Mouse (Mus musculus): ENCODE results near the gene Cwc22. TPM values are rescaled to one million over a fixed set of nuclear protein-coding genes. Genes with fewer than 3 reads are reported as not detected.
"Not testable (repeated sequence)": the region's sequence is repeated elsewhere in the genome, so short reads cannot be mapped to it uniquely, and the experiment has no call there.

Gene Cwc22
- polyA plus RNA-seq, 1 experiment from 2014 or later: 35.4 TPM

DNA sequence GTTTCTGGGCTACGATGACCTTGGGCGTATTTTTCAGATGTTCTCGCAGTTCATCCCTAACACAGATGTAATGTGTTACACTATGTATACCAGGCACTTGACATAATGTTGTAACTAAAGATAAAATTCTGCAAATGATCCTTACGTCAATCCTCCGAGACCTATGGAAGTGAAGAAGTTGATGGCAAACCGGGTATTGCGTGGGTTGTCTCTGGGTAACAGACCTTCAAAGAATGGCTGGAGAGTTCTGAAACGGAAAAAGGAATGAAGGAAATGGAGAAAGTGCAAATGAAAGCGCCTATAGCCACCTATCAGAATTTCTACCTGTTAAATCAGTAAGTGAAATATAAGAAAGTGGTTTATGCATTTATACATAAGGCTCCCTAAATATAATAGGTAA, 42.2 kb downstream of the Cwc22 start:
- WGBS: 98% methylated on average over 9 of the region's 9 CpGs
- no peak overlapping the region for H3K9ac ChIP-seq (replicated peaks)
- H3K4me1 ChIP-seq: no peaks in the 10 kb centered on the region
- no peak for ATAC-seq (ENCODE audit: low FRiP score, low read depth)
- H3K4me2 ChIP-seq (replicated peaks): no peak overlapping the region
- H3K27me3 ChIP-seq: no peaks in the 10 kb centered on the region
- no peak overlapping the region for H3K4me3 ChIP-seq
- H3K9me3 ChIP-seq: no peaks in the 10 kb centered on the region
- no peak overlapping the region for H3K27ac ChIP-seq (replicated peaks)
- peaks cover 61% of the 10 kb centered on the region for H3K36me3 ChIP-seq

DNA sequence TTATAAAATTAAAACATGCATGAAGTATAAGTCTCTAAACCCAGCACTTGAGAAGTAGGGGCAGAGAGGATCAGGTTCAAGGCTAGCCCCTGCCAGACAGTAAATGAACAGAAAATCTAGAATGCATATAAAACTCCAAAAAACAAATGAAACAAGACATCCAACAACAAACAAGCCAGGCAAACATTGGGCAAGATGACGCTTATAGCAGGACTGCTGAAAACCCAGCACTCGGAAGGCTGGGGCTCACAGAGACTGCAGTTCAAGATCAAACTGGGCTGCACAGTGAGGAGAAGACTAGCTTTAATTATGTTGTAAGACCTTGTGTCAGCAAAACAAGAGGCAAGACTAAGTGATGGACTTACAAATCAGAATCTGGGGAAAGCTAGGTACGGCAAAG, 43.1 kb downstream of the Cwc22 start:
- Histone ChIP-seq H3K9me3 (no peaks in the 10 kb centered on the region), H3K27ac (replicated peaks) (no peak overlapping the region), H3K4me1 (no peaks in the 10 kb centered on the region), H3K4me2 (replicated peaks) (no peak overlapping the region), H3K27me3 (no peaks in the 10 kb centered on the region), H3K4me3 (no peak overlapping the region), H3K36me3 (peaks cover 68% of the 10 kb centered on the region), H3K9ac (replicated peaks) (no peak overlapping the region)
- WGBS: 95% methylated on average over 3 of the region's 3 CpGs
- ATAC-seq (ENCODE audit: low FRiP score, low read depth): no peak

DNA sequence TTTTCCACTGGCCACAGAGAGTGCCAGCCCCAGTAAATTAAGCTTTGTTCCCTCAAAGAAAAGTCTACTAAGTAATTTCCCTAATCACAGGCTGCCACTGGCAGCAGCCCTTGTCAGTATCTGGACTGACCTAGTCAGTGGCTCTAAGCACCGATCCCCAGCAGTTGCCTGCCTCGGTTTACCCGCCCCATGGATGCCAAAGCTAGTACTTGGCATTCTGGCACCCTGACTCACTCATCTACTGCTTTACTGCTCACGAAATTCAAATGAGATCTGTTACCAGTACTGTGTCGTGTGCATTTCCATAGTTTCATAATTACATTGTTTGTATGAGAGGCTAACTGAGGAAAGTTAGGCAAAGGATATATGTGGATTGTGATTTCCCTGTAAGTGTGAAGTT, 44.9 kb downstream of the Cwc22 start:
- peaks cover 72% of the 10 kb centered on the region for H3K36me3 ChIP-seq
- H3K27ac ChIP-seq (replicated peaks): no peak overlapping the region
- H3K9ac ChIP-seq (replicated peaks): no peak overlapping the region
- H3K27me3 ChIP-seq: no peaks in the 10 kb centered on the region
- H3K4me2 ChIP-seq (replicated peaks): no peak overlapping the region
- no peak overlapping the region for H3K4me3 ChIP-seq
- no peak for ATAC-seq (ENCODE audit: low FRiP score, low read depth)
- WGBS: 95% methylated on average over 5 of the region's 5 CpGs
- H3K4me1 ChIP-seq: no peaks in the 10 kb centered on the region
- no peaks in the 10 kb centered on the region for H3K9me3 ChIP-seq

DNA sequence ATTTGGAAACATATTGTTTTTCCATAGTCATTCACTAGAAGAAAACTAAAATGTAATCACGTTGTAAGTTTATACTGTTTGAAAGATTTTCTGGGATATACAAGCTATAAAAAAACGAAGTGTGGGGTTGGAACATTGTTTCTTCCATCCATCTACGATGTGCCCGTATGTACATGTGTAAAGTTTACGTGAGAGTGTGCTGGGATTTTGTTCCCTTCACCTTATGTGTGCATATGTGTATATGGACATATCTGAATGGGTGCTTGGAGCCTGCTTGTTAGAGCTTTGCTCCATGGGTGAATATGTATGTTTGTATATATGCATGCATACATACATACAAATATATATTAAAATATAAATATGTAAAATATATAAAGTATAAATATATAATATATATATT, 45.4 kb downstream of the Cwc22 start:
- Histone ChIP-seq H3K4me2 (replicated peaks) (no peak overlapping the region), H3K27ac (replicated peaks) (no peak overlapping the region), H3K4me3 (no peak overlapping the region), H3K36me3 (peaks cover 72% of the 10 kb centered on the region), H3K4me1 (no peaks in the 10 kb centered on the region), H3K9me3 (no peaks in the 10 kb centered on the region), H3K9ac (replicated peaks) (no peak overlapping the region), H3K27me3 (no peaks in the 10 kb centered on the region)
- WGBS: 96% methylated on average over 5 of the region's 5 CpGs
- no peak for ATAC-seq (ENCODE audit: low FRiP score, low read depth)

DNA sequence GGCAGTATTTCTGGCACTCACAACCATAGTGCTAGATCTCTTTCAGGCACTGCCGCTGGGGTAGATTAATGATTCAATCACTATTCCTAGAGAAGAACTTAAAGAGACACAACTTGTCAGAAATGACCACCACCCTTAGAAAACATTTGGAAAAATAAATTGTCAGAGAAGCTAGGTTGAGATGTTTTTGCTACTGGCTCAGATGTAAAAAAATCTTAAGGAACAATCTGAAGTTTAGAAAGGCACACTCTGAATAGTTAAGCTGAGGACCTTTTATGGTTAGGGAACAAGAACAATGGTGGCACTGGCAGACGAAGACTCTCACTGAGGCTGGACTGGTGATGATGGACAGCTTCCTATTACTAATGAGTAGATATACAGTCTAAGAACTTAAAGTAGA, 46.1 kb downstream of the Cwc22 start:
- H3K36me3 ChIP-seq: peaks cover 70% of the 10 kb centered on the region
- no peaks in the 10 kb centered on the region for H3K4me1 ChIP-seq
- no peak overlapping the region for H3K4me3 ChIP-seq
- ATAC-seq (ENCODE audit: low FRiP score, low read depth): no peak
- WGBS: 84% methylated on average over 2 of the region's 2 CpGs
- no peak overlapping the region for H3K4me2 ChIP-seq (replicated peaks)
- no peaks in the 10 kb centered on the region for H3K27me3 ChIP-seq
- no peaks in the 10 kb centered on the region for H3K9me3 ChIP-seq
- no peak overlapping the region for H3K9ac ChIP-seq (replicated peaks)
- no peak overlapping the region for H3K27ac ChIP-seq (replicated peaks)

DNA sequence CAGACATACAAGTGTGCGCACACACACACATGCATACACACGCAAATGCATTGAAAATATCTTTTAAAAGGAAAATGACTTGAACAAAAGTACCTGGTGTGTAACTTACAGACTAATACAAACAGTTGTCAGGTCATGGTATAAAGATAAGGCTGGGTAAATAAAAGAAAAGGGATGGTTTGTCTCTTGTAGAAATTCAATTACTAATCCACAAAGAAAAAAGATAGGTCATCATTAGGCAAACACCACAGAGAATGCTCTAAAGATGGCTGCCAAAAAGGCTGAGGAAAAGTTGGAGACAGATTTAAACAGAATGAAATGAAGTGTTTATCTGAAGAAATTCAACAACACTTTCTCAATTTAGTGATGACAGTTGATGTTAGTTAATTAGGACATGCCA, 47.7 kb downstream of the Cwc22 start:
- 98% methylated on average over 2 of the region's 2 CpGs for WGBS
- no peaks in the 10 kb centered on the region for H3K27me3 ChIP-seq
- H3K4me2 ChIP-seq (replicated peaks): no peak overlapping the region
- no peak overlapping the region for H3K4me3 ChIP-seq
- ATAC-seq (ENCODE audit: low FRiP score, low read depth): no peak
- H3K9ac ChIP-seq (replicated peaks): no peak overlapping the region
- H3K27ac ChIP-seq (replicated peaks): no peak overlapping the region
- no peaks in the 10 kb centered on the region for H3K9me3 ChIP-seq
- H3K36me3 ChIP-seq: peaks cover 70% of the 10 kb centered on the region
- H3K4me1 ChIP-seq: no peaks in the 10 kb centered on the region

DNA sequence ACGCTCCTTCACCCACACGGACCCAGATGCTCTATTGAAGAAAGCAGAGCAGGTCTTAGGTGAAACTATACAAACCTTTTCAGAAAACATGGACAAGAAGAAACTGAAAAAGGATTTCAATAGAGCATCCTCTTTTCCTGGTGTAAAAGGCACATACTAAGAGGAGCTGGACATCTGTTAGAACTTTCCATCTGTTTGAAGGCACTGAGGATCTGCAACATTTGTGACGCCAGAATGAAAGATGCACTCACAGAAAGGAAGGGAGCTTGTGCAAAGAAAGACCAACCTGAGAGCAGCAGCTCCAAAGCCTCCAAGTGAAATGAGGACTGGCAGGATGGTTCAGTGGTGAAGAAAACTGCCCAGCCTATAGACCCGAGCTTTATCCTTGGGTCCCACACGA, 48.2 kb downstream of the Cwc22 start:
- Histone ChIP-seq H3K9me3 (no peaks in the 10 kb centered on the region), H3K4me1 (no peaks in the 10 kb centered on the region), H3K9ac (replicated peaks) (no peak overlapping the region), H3K27me3 (no peaks in the 10 kb centered on the region), H3K36me3 (peaks cover 70% of the 10 kb centered on the region), H3K27ac (replicated peaks) (no peak overlapping the region), H3K4me2 (replicated peaks) (no peak overlapping the region), H3K4me3 (no peak overlapping the region)
- no peak for ATAC-seq (ENCODE audit: low FRiP score, low read depth)
- WGBS: 87% methylated on average over 5 of the region's 5 CpGs

DNA sequence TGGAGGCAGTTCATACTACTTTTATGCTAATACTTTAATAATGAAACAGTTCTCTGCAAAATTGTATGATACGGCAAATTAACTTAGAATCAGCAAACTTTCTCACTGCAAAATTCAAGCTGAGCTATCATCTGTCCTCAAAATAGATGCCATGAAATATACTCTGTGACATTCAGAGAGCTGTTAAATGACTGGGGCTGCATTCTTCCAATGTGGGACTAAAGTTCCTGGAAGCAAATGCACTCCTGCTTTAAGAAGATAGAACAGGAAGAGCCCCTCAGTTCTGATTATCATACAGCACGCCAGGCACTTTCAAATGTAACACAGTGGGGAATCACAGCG, 48.6 kb downstream of the Cwc22 start:
- no peak overlapping the region for H3K9ac ChIP-seq (replicated peaks)
- H3K4me2 ChIP-seq (replicated peaks): no peak overlapping the region
- H3K9me3 ChIP-seq: no peaks in the 10 kb centered on the region
- 85% methylated on average over 3 of the region's 3 CpGs for WGBS
- ATAC-seq (ENCODE audit: low FRiP score, low read depth): no peak
- no peaks in the 10 kb centered on the region for H3K4me1 ChIP-seq
- H3K27ac ChIP-seq (replicated peaks): no peak overlapping the region
- H3K36me3 ChIP-seq: peaks cover 71% of the 10 kb centered on the region
- H3K4me3 ChIP-seq: no peak overlapping the region
- no peaks in the 10 kb centered on the region for H3K27me3 ChIP-seq

DNA sequence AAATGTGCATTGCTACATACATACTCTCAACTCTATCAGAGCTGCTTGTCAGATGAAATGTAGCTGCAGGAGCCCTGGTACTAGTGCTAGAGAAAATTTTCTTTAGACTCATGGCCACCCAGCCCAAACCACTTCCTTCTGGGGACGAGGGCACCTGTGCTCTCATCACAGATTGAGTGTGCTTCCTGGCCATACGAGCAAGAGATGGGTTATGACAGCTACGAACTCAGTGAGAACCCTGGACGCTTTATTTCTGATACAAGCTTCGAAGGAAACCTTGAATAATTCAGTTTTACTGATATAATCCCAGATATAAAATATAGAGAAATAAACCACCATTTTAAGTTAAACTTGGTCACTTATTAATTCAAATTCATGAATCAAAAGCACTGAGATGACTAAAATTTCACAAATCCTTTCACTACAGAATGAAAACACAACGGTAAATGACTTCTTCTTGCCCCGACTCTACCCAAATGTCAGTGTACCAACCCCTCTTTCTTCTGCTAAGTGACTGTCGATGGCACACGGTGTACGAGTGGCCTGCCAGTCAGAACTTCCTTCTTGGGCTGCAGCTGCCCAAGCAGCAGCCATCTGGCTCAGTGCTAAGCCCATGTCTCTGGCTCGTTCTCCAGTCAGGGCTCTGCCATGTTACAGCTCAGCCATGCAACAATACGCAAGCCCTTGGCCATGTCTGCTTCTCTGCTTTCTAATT, 49.2 kb downstream of the Cwc22 start:
- peaks cover 70% of the 10 kb centered on the region for H3K36me3 ChIP-seq
- no peak overlapping the region for H3K9ac ChIP-seq (replicated peaks)
- no peak overlapping the region for H3K27ac ChIP-seq (replicated peaks)
- no peaks in the 10 kb centered on the region for H3K27me3 ChIP-seq
- H3K4me2 ChIP-seq (replicated peaks): no peak overlapping the region
- no peak for ATAC-seq (ENCODE audit: low FRiP score, low read depth)
- H3K4me1 ChIP-seq: no peaks in the 10 kb centered on the region
- WGBS: 94% methylated on average over 12 of the region's 12 CpGs
- no peaks in the 10 kb centered on the region for H3K9me3 ChIP-seq
- no peak overlapping the region for H3K4me3 ChIP-seq

DNA sequence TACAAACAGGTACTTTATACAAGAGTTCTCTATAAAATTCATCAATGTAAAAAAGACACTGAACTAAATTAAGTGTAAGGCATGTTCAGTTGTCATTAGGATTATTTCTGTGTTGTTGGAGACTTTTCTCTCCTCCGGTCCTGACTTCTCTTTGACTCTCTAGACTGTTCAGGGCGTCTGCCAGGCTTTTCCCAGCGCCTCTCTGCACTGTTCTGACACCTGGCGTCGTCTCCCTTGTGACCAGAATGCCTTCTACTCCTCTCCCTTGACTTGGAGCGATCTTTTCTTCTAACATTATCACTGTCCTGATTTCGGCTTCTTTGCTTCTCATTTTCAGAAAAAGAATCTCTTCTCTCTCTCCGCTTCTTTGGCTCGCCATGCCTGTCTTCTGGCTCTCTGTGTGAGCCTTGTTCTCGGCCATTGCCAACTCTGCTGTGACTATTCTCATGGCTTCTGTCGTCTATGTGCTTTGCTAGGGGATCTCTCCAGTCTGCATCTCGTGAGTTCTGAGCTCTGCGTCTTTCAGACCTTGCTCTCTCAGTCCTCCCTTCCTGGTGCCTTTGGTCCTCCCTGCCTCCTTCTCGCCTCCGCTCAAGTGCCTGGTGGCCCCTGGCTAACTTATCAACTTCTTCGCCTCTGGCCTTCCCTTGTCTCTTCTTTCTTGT, 50.1 kb downstream of the Cwc22 start:
- 94% methylated on average over 16 of the region's 16 CpGs for WGBS

DNA sequence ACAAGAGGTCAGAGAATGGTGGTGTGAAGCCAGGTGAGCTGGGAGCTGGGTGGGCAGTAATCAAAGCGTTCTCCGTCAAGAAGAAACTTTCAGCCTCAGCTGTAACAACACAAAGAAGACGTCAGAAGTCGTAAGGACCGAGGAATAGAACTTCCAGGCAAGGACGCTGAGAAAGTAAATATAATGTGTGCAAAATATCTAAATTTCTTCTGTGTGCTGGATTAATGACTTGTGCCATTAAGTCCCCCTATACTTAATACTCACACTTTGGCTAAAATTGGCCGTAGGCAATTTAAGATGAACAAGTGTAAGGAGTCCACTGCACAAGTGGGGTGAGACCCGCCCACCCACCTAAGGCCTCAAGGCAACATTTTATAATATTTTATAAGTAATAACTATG, 51.3 kb downstream of the Cwc22 start:
- H3K9ac ChIP-seq (replicated peaks): no peak overlapping the region
- no peak for ATAC-seq (ENCODE audit: low FRiP score, low read depth)
- WGBS: 95% methylated on average over 8 of the region's 8 CpGs

More for the DNA sequence above, 50.1 kb downstream of the Cwc22 start:
- not testable (repeated sequence) for H3K27me3 ChIP-seq; ATAC-seq (ENCODE audit: low FRiP score, low read depth); H3K9ac ChIP-seq (replicated peaks); H3K4me1 ChIP-seq; H3K4me3 ChIP-seq; H3K4me2 ChIP-seq (replicated peaks); H3K27ac ChIP-seq (replicated peaks); H3K9me3 ChIP-seq
- H3K36me3 ChIP-seq: peaks cover 62% of the 10 kb centered on the region

DNA sequence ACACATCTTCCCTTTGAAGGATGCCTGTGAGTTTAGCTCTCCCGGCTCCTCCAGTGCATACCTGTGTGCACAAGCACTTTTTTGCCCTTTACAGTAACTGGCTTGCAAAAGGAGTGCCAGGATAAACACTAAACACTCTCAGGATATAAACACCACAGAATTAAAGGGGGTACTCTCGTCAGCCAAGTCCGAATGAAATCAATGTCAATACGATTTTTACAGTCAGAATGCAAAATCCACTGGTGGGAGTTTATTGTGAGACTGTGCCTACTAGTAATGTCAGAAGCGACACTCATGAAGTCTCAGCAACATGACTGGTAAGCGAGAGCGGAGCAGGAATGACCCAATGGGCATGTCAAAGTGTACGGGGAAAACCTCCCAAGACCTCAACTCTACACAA, 52.7 kb downstream of the Cwc22 start:
- no peaks in the 10 kb centered on the region for H3K27me3 ChIP-seq
- 95% methylated on average over 8 of the region's 8 CpGs for WGBS
- H3K9me3 ChIP-seq: no peaks in the 10 kb centered on the region
- H3K4me1 ChIP-seq: no peaks in the 10 kb centered on the region
- H3K4me3 ChIP-seq: no peak overlapping the region
- no peak overlapping the region for H3K9ac ChIP-seq (replicated peaks)
- no peak overlapping the region for H3K4me2 ChIP-seq (replicated peaks)
- ATAC-seq (ENCODE audit: low FRiP score, low read depth): no peak
- peaks cover 44% of the 10 kb centered on the region for H3K36me3 ChIP-seq
- H3K27ac ChIP-seq (replicated peaks): no peak overlapping the region

More for the DNA sequence above, 51.3 kb downstream of the Cwc22 start:
- H3K27me3 ChIP-seq: no peaks in the 10 kb centered on the region
- H3K4me1 ChIP-seq: no peaks in the 10 kb centered on the region
- no peak overlapping the region for H3K4me3 ChIP-seq
- peaks cover 58% of the 10 kb centered on the region for H3K36me3 ChIP-seq
- no peak overlapping the region for H3K27ac ChIP-seq (replicated peaks)
- no peaks in the 10 kb centered on the region for H3K9me3 ChIP-seq
- H3K4me2 ChIP-seq (replicated peaks): no peak overlapping the region

DNA sequence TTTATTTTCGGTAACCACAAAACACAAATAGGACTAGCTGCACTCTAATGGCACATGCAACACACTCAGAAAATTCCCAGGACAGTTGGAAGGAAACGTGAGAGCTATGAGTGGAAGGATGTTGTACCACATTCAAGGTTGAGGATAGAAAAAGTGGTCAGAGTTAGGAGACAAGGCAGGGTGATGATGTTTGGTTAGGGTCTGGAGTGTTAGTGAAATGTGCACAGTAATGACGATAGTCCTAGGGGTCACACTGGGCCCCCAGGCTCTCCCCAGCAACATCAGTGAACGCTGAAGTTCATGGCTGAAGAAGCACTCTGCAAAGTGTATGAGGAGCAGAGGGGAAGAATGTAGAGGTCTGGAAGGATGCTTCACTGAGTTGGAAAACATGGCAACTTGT, 53.6 kb downstream of the Cwc22 start:
- H3K4me2 ChIP-seq (replicated peaks): no peak overlapping the region
- no peaks in the 10 kb centered on the region for H3K27me3 ChIP-seq
- no peaks in the 10 kb centered on the region for H3K9me3 ChIP-seq
- H3K27ac ChIP-seq (replicated peaks): no peak overlapping the region
- no peak overlapping the region for H3K9ac ChIP-seq (replicated peaks)
- H3K36me3 ChIP-seq: peaks cover 36% of the 10 kb centered on the region
- WGBS: 97% methylated on average over 4 of the region's 4 CpGs
- no peaks in the 10 kb centered on the region for H3K4me1 ChIP-seq
- no peak for ATAC-seq (ENCODE audit: low FRiP score, low read depth)
- H3K4me3 ChIP-seq: no peak overlapping the region
